Mouse (Mus musculus) limb, embryonic 10.5 days (tissue): ENCODE measurements around the gene Kif26b. TPM values are rescaled to one million over a fixed set of nuclear protein-coding genes. Genes with fewer than 3 reads are reported as not detected.

Source experiments
- DNase-seq: peaks from one replicate; pipeline ENCODE4 v3.0.0-alpha.2; 2017; ENCODE audit warnings: low spot score
- H3K27ac ChIP-seq: fragments of 300-500 bp; sonication (generic); 2 replicates; pipeline ENCODE4 v1.5.1; 2016; ENCODE audit warnings: mild to moderate bottlenecking
- H3K27me3 ChIP-seq: fragments of 300-500 bp; sonication (generic); 2 replicates; pipeline ENCODE4 v1.6.1; 2016; ENCODE audit warnings: low read depth, mild to moderate bottlenecking; ENCODE audit not compliant: poor library complexity, severe bottlenecking
- H3K36me3 ChIP-seq: fragments of 300-500 bp; sonication (generic); 2 replicates; pipeline ENCODE4 v1.6.1; 2016; ENCODE audit warnings: mild to moderate bottlenecking, moderate library complexity
- H3K4me1 ChIP-seq: fragments of 300-500 bp; sonication (generic); 2 replicates; pipeline ENCODE4 v1.6.1; 2016
- H3K4me3 ChIP-seq: fragments of 300-500 bp; sonication (generic); 2 replicates; pipeline ENCODE4 v1.5.1; 2016; ENCODE audit warnings: mild to moderate bottlenecking, moderate library complexity
- H3K9me3 ChIP-seq: fragments of 300-500 bp; sonication (generic); replicated peaks from 2 replicates; pipeline ENCODE4 v1.6.1; 2016; ENCODE audit warnings: mild to moderate bottlenecking
- WGBS: fragments of 180-500 bp; shearing (Covaris S2); methylation state at CpG from one replicate; pipeline ENCODE4 v1.1.7; 2016; 5-methylcytosine and 5-hydroxymethylcytosine counted together
- polyA plus RNA-seq: library from polyadenylated mRNA; unstranded; fragments of >200 nt; fragmentation: Nextera tagmentation; extraction: Ambion mirVana; gene quantifications from 2 replicates; pipeline ENCODE4 v1.2.1, GENCODE M21; 2016

The Kif26b gene
- polyA plus RNA-seq, 1 experiment from 2014 or later: 24.8 TPM

DNA sequence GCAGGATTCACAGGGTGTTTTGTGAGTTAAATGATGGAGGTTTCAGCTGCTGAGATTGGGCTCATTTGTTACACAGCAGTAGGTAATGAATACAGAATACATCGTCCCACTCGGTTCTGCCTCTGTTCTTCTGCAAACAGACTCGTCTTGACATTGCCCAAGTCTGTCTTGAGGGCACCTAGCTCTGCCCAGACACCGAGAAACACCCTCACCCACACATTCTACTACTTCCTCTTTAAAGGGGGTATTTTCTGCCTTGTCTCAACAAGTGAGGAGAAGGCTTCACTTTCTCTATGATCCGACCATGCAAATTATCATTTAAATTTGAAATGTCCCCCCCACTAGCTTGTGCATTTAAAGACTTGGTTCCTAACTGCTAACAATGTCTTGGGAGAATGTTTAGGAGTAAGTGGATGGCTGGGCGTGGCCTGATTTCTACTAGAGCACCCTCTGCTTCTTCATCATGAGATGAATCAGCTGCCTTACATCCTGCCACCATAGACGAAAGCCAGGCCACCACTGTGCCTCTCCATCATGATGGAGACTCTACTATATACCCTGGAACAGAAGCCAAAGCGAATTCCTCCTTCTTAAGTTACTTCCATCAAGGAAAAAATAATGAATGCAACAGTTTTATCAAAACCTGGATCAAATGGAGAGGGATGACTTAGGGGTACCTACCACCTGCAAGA, 395.7 kb downstream of the Kif26b start:
- Histone ChIP-seq H3K27me3 (no peaks in the 10 kb centered on the region), H3K9me3 (no peaks in the 10 kb centered on the region), H3K36me3 (peaks cover 73% of the 10 kb centered on the region), H3K4me1 (peaks cover 8% of the 10 kb centered on the region), H3K27ac (no peak overlapping the region), H3K4me3 (no peak overlapping the region)
- DNase-seq: no peak
- WGBS: 83% methylated on average over 8 of the region's 8 CpGs

DNA sequence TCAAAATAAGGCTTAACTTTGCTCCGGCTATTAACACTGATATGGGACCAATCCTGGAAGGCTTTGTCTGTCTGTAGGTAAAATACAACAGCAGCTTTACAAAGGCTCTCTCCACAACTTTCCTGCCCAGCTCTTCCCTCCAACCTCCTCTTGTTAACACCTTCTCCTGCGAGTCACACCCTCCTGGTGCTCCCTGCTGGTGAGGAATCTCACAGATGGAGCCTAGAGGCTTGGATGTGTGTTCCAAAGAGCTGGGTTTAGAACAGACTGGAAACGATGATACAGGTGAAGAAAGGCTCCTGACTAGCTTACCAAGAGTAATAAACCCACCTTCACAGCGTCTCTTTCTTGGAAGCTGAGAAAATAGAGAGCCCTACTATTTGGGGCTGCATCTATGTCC, 400.6 kb downstream of the Kif26b start:
- DNase-seq: no peak
- no peak overlapping the region for H3K27ac ChIP-seq
- no peaks in the 10 kb centered on the region; the same call in 1 of the 2 replicates for H3K4me1 ChIP-seq
- WGBS: 46% methylated on average over 4 of the region's 4 CpGs
- no peak overlapping the region for H3K4me3 ChIP-seq
- H3K9me3 ChIP-seq: no peaks in the 10 kb centered on the region
- peaks cover 83% of the 10 kb centered on the region for H3K36me3 ChIP-seq
- no peaks in the 10 kb centered on the region for H3K27me3 ChIP-seq

GRCm38 (mm10) chr1:178933953-178934637, 405.2 kb downstream of the Kif26b start:
- DNase-seq: no peak
- Histone ChIP-seq H3K27ac (no peak overlapping the region), H3K9me3 (no peaks in the 10 kb centered on the region), H3K4me3 (no peak overlapping the region), H3K4me1 (peaks cover 7% of the 10 kb centered on the region; the same call in 1 of the 2 replicates), H3K36me3 (peaks cover 91% of the 10 kb centered on the region), H3K27me3 (no peaks in the 10 kb centered on the region)
- WGBS: 93% methylated on average over 6 of the region's 6 CpGs

DNA sequence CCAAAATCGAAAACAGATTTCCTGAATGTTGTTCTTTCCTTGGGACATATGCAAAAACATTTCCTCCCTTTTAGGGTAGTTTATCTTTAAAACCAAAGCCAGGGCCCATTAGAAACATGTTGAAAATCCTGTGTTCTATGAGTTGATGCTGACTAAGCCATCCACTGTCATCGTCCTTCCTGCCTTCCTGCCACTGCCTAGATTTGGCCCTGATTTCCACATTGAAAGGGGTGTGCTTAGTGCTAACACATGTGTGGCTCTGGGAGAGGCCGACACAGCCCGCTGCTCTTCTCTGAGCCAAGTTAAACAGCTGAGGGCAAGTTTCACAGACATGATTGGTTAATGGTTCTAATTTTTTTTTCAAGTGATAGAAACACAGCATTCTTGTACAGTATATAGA, 407.5 kb downstream of the Kif26b start:
- Histone ChIP-seq H3K4me3 (no peak overlapping the region), H3K4me1 (peaks cover 8% of the 10 kb centered on the region; the same call in 1 of the 2 replicates), H3K36me3 (peaks cover 74% of the 10 kb centered on the region), H3K27me3 (no peaks in the 10 kb centered on the region), H3K27ac (no peak overlapping the region), H3K9me3 (no peaks in the 10 kb centered on the region)
- no peak for DNase-seq
- WGBS: 80% methylated on average over 4 of the region's 4 CpGs

GRCm38 (mm10) chr1:178936976-178937375, 408.1 kb downstream of the Kif26b start:
- WGBS: 87% methylated on average over 2 of the region's 2 CpGs
- H3K36me3 ChIP-seq: peaks cover 69% of the 10 kb centered on the region
- DNase-seq: no peak
- H3K27me3 ChIP-seq: no peaks in the 10 kb centered on the region
- H3K4me3 ChIP-seq: no peak overlapping the region
- peaks cover 13% of the 10 kb centered on the region for H3K4me1 ChIP-seq
- H3K27ac ChIP-seq: no peak overlapping the region
- no peaks in the 10 kb centered on the region for H3K9me3 ChIP-seq

GRCm38 (mm10) chr1:178940353-178940752, 411.4 kb downstream of the Kif26b start:
- H3K4me1 ChIP-seq: peaks cover 26% of the 10 kb centered on the region
- 93% methylated on average over 4 of the region's 4 CpGs for WGBS
- no peaks in the 10 kb centered on the region for H3K27me3 ChIP-seq
- H3K4me3 ChIP-seq: no peak overlapping the region
- no peaks in the 10 kb centered on the region for H3K9me3 ChIP-seq
- no peak overlapping the region for H3K27ac ChIP-seq
- peaks cover 41% of the 10 kb centered on the region for H3K36me3 ChIP-seq
- DNase-seq: no peak

DNA sequence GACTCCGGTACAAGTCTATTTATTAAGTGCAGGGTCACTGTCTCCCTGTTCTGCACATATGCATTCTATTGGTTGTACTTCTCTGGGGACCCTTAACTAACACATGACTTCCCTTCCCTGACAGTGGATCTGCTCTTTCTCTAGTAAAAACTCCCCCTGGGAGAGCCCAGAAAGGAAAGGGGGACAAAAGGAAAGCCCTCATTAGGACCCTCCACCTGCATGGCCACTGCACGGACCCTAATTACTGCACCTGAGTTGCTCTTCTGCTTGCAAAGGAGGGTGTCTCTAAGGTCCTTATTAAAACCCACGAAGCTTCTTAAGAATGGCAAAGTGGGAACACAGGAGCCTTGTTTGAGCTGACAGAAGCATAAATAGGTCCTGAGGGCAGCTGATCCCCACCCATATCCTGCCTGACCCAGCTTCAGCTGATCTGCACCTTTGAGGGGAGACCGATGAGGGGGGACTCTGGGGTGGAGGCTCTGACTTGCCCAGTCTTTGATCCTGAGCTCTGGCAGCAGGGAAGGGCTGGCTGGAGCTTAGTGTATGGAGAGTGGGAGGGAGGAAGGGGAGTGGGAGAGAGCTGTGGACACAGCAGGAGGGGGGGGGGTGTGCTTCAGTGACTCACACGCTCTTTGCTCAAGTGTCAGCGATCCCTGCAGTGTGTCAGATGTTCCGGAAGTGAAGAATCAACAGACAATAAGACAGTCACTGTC, 413.5 kb downstream of the Kif26b start:
- Histone ChIP-seq H3K4me3 (no peak overlapping the region), H3K36me3 (peaks cover 23% of the 10 kb centered on the region), H3K9me3 (no peaks in the 10 kb centered on the region), H3K27ac (peak overlapping the region; percentile 20; the same call in 1 of the 2 replicates), H3K27me3 (no peaks in the 10 kb centered on the region), H3K4me1 (peaks cover 24% of the 10 kb centered on the region)
- no peak for DNase-seq
- 39% methylated on average over 7 of the region's 7 CpGs for WGBS

DNA sequence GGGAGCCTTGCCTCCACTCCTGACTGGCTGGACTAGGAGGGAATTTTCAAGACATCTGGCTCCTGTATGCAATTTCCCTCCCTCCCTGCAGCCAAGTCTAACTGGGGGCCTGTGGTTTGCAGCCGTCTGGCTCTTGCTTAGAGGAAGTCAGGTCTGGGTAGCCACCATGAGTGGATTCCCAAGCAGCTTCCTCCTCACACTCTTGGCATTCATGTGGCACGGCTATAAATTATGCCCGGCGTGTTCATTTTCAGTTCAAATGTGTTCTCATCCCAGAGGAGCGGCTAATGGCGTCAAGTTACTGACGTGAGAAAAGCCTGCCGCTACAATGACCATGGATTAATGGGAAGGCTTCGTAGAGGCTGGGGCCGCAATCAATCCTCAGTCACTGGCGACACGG, 424.0 kb downstream of the Kif26b start:
- WGBS: 54% methylated on average over 12 of the region's 12 CpGs
- H3K4me3 ChIP-seq: no peak overlapping the region
- H3K4me1 ChIP-seq: peaks cover 30% of the 10 kb centered on the region
- H3K9me3 ChIP-seq: peaks cover 3% of the 10 kb centered on the region
- H3K36me3 ChIP-seq: peaks cover 3% of the 10 kb centered on the region; the same call in 1 of the 2 replicates
- H3K27ac ChIP-seq: peak overlapping the region; percentile 81
- H3K27me3 ChIP-seq: no peaks in the 10 kb centered on the region
- peak; percentile 57 for DNase-seq

DNA sequence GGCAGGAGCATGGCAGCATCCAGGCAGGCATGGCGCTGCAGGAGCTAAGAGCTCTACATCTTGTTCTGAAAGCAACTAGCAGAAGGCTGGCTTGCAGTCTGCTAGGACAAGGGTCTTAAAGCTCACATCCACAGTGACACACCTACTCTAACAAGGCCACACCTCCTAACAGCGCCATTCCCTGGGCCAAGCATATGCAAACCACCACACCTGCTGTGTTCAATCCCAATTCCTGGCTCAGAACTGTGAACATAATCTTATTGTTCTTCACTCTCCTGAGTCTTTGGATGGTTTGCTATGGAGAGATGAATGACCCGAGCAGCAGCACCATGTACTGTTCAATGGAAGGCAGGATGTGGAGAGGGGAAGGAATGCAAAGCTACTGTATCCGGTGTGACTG, 429.7 kb downstream of the Kif26b start:
- WGBS: 93% methylated on average over 4 of the region's 4 CpGs
- Histone ChIP-seq H3K27ac (no peak overlapping the region), H3K36me3 (no peaks in the 10 kb centered on the region), H3K4me3 (no peak overlapping the region), H3K4me1 (peaks cover 41% of the 10 kb centered on the region), H3K9me3 (no peaks in the 10 kb centered on the region), H3K27me3 (no peaks in the 10 kb centered on the region)
- no peak for DNase-seq

DNA sequence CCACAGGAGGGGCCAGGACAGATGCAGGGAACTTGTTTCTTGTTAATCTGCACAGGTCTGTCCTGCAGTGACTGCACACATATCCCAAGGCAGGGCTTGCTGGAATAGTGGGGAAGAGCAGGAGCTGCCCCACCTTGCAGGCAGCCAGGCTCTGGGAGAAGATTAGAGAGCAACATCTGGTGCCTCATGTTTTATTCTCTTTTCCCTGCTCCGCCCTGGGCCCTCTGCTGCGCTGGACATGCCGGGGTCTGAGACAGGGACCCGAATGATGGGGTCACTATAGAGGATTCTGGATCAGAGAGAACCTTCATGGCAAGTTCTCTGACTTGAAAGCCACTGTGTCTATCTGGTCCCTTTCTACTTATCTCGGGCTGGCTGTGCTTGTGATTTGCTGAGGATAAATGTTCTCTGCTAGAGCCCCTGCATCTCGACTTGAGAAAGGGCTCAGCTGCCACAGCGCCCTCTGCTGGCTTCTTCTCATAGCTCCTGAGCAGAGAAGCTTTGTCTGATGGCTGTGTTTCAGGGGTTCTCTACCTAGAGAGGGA, 431.2 kb downstream of the Kif26b start:
- peak overlapping the region; percentile 54; the same call in 1 of the 2 replicates for H3K27ac ChIP-seq
- WGBS: 40% methylated on average over 7 of the region's 7 CpGs
- H3K36me3 ChIP-seq: no peaks in the 10 kb centered on the region

DNA sequence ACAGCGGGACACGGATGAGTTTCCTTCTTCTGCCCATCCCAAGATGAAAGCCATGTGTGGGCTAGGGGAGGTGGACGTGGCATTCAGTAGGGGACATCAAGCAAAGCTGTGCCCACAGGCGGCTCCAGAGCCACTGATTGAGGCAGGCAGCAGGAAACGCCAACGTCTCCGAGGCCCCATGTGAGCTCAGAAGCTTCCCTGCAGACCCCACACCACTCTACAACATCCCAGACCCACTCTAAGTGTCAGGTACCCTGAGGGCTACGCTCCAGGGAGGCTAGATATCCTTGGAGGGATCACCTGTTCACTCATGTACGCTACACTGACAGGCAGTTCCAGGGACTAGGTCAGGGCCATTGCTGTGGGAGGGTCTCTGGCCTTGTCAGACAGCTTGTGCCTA, 432.7 kb downstream of the Kif26b start:
- no peak for DNase-seq
- no peaks in the 10 kb centered on the region for H3K9me3 ChIP-seq

More for the DNA sequence above, 431.2 kb downstream of the Kif26b start:
- no peak overlapping the region for H3K4me3 ChIP-seq
- peak; percentile 93 for DNase-seq
- no peaks in the 10 kb centered on the region for H3K9me3 ChIP-seq
- H3K4me1 ChIP-seq: peaks cover 37% of the 10 kb centered on the region
- no peaks in the 10 kb centered on the region for H3K27me3 ChIP-seq

DNA sequence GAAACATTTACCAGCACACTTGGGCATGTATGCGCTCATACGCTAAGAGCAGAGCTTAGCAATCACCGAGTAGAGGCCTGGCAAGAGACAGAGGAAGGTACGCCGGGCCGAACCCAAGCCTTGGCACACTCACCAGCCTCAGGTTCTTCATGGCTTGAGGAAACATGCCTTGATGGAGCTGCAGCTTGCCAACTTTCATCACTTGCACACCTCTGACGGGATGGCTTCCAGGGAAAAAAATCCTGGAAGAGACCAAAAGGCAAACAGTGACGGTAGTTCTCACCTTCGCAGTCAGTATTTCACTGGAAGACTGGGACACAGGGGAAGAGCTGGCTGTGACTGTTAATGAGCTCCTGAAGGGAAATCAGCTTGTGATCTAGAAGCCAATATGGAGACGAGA, 443.1 kb downstream of the Kif26b start:
- H3K4me3 ChIP-seq: no peak overlapping the region
- H3K4me1 ChIP-seq: peaks cover 27% of the 10 kb centered on the region
- H3K27ac ChIP-seq: no peak overlapping the region
- no peak for DNase-seq
- H3K27me3 ChIP-seq: no peaks in the 10 kb centered on the region
- H3K9me3 ChIP-seq: no peaks in the 10 kb centered on the region
- no peaks in the 10 kb centered on the region for H3K36me3 ChIP-seq
- 84% methylated on average over 10 of the region's 10 CpGs for WGBS

More for the DNA sequence above, 432.7 kb downstream of the Kif26b start:
- Histone ChIP-seq H3K27ac (peak overlapping the region; percentile 69), H3K36me3 (no peaks in the 10 kb centered on the region), H3K27me3 (no peaks in the 10 kb centered on the region), H3K4me3 (no peak overlapping the region), H3K4me1 (peaks cover 37% of the 10 kb centered on the region)
- WGBS: 75% methylated on average over 9 of the region's 9 CpGs
